Mouse (Mus musculus) brain, adult 2 months (tissue): ENCODE results near the gene Prdm9.
"Not testable (repeated sequence)": the region's sequence is repeated elsewhere in the genome, so short reads cannot be mapped to it uniquely, and the experiment has no call there.

Experiments
- DNase-seq: peaks from one replicate; pipeline ENCODE4 v3.0.0; 2011; ENCODE audit warnings: low read depth, low spot score

Gene Prdm9

GRCm38 (mm10) chr17:15564014-15564927 is at the start of gene Prdm9:
Prdm9 (minus strand) TSS chr17:15564354.
- DNase-seq, result peak; percentile 99

- DNase-seq, result no peak
Measured at GRCm38 (mm10) chr17:15599496-15599895, 35.3 kb upstream of the Prdm9 start.

- no peak for DNase-seq
Measured at GRCm38 (mm10) chr17:15591216-15591881, 27.2 kb upstream of the Prdm9 start.

- DNase-seq, result no peak
Measured at GRCm38 (mm10) chr17:15588116-15588515, 24.0 kb upstream of the Prdm9 start.

- peak; percentile 49 for DNase-seq
Measured at GRCm38 (mm10) chr17:15585691-15586090, 21.5 kb upstream of the Prdm9 start.

- no peak for DNase-seq
Measured at GRCm38 (mm10) chr17:15583071-15583470, 18.9 kb upstream of the Prdm9 start.

- DNase-seq, result no peak
Measured at GRCm38 (mm10) chr17:15580072-15580447, 15.9 kb upstream of the Prdm9 start.

GRCm38 (mm10) chr17:15579410-15580071 is 15.4 kb upstream of the Prdm9 start:
- DNase-seq, result no peak

- DNase-seq, result peak; percentile 19
Measured at GRCm38 (mm10) chr17:15577291-15577694, 13.1 kb upstream of the Prdm9 start.

GRCm38 (mm10) chr17:15575056-15575455 is 10.9 kb upstream of the Prdm9 start:
- no peak for DNase-seq

- DNase-seq, result no peak
Measured at GRCm38 (mm10) chr17:15566908-15567307, 2.8 kb upstream of the Prdm9 start.

GRCm38 (mm10) chr17:15564928-15565300 is 760 bp upstream of the Prdm9 start:
- peak; percentile 8 for DNase-seq

GRCm38 (mm10) chr17:15559946-15560345 is 4.2 kb downstream of the Prdm9 start:
- DNase-seq, result no peak

GRCm38 (mm10) chr17:15549713-15550112 is 14.4 kb downstream of the Prdm9 start:
- DNase-seq, result no peak

GRCm38 (mm10) chr17:15546440-15546839 is 17.7 kb downstream of the Prdm9 start:
- no peak for DNase-seq

- not testable (repeated sequence) for DNase-seq
Measured at GRCm38 (mm10) chr17:15543868-15544267, 20.3 kb downstream of the Prdm9 start.

- DNase-seq, result no peak
Measured at GRCm38 (mm10) chr17:15540309-15540708, 23.8 kb downstream of the Prdm9 start.

GRCm38 (mm10) chr17:15536457-15536904 is 27.7 kb downstream of the Prdm9 start:
- DNase-seq, result no peak

- DNase-seq, result no peak
Measured at GRCm38 (mm10) chr17:15535943-15536342, 28.2 kb downstream of the Prdm9 start.

GRCm38 (mm10) chr17:15535162-15535800 is 28.9 kb downstream of the Prdm9 start:
- DNase-seq, result peak; percentile 87

- peak; percentile 80 for DNase-seq
Measured at GRCm38 (mm10) chr17:15530141-15530540, 34.0 kb downstream of the Prdm9 start.

GRCm38 (mm10) chr17:15528887-15529286 is 35.3 kb downstream of the Prdm9 start:
- DNase-seq, result no peak
